Mouse (Mus musculus) kidney, embryonic 15.5 days (tissue): ENCODE results near the gene Afap1l2. TPM values are rescaled to one million over a fixed set of nuclear protein-coding genes. Genes with fewer than 3 reads are reported as not detected.
A peak's percentile ranks its signal among the peaks of the same experiment; 100 is the strongest.

ENCODE experiments used
- ATAC-seq: fragments of 200-750 bp; cut with Nextera tagmentation; replicated peaks from 2 replicates; pipeline ENCODE4 v1.8.0; 2017; ENCODE audit warnings: moderate TSS enrichment; ENCODE audit not compliant: low FRiP score
- H3K27ac ChIP-seq: fragments of 300-500 bp; sonication (generic); 2 replicates; pipeline ENCODE4 v1.5.1; 2015; ENCODE audit warnings: mild to moderate bottlenecking, inconsistent platforms
- H3K27me3 ChIP-seq: fragments of 300-500 bp; sonication (generic); 2 replicates; pipeline ENCODE4 v1.6.1; 2015; ENCODE audit warnings: inconsistent platforms
- H3K36me3 ChIP-seq: fragments of 300-500 bp; sonication (generic); 2 replicates; pipeline ENCODE4 v1.6.1; 2015; ENCODE audit warnings: inconsistent platforms
- H3K4me1 ChIP-seq: fragments of 300-500 bp; sonication (generic); 2 replicates; pipeline ENCODE4 v1.6.1; 2015; ENCODE audit warnings: inconsistent platforms
- H3K4me2 ChIP-seq: fragments of 300-500 bp; sonication (generic); 2 replicates; pipeline ENCODE4 v1.6.1; 2015; ENCODE audit warnings: moderate library complexity, mild to moderate bottlenecking, inconsistent platforms
- H3K4me3 ChIP-seq: fragments of 300-500 bp; sonication (generic); replicated peaks from 2 replicates; pipeline ENCODE4 v1.5.1; 2015; ENCODE audit warnings: mild to moderate bottlenecking, inconsistent platforms
- H3K9ac ChIP-seq: fragments of 300-500 bp; sonication (generic); 2 replicates; pipeline ENCODE4 v1.6.1; 2015; ENCODE audit warnings: mild to moderate bottlenecking, inconsistent platforms
- H3K9me3 ChIP-seq: fragments of 300-500 bp; sonication (generic); replicated peaks from 2 replicates; pipeline ENCODE4 v1.6.1; 2016; ENCODE audit warnings: inconsistent platforms
- WGBS: fragments of 180-500 bp; shearing (Covaris S2); methylation state at CpG from one replicate; pipeline ENCODE4 v1.1.7; 2015; ENCODE audit warnings: mixed read lengths; 5-methylcytosine and 5-hydroxymethylcytosine counted together
- polyA plus RNA-seq: library from polyadenylated mRNA; unstranded; fragments of >200 nt; fragmentation: Nextera tagmentation; extraction: Ambion mirVana; gene quantifications from 2 replicates; pipeline ENCODE4 v1.2.1, GENCODE M21; 2015

Afap1l2 gene
- polyA plus RNA-seq, 1 experiment from 2014 or later, result 18.3 TPM

- H3K9ac ChIP-seq, result no peak overlapping the region
- no peak overlapping the region for H3K27ac ChIP-seq
- no peaks in the 10 kb centered on the region for H3K36me3 ChIP-seq
- 81% methylated on average over 9 of the region's 9 CpGs for WGBS
- no peaks in the 10 kb centered on the region for H3K27me3 ChIP-seq
- no peak for ATAC-seq
- no peak overlapping the region for H3K4me2 ChIP-seq
- H3K4me1 ChIP-seq, result peaks cover 13% of the 10 kb centered on the region
- no peaks in the 10 kb centered on the region for H3K9me3 ChIP-seq
- H3K4me3 ChIP-seq, result no peak overlapping the region
Measured at GRCm38 (mm10) chr19:56930029-56930428, 78.0 kb downstream of the Afap1l2 start.

- Histone ChIP-seq H3K9ac (no peak overlapping the region), H3K9me3 (no peaks in the 10 kb centered on the region), H3K27ac (no peak overlapping the region), H3K4me1 (peaks cover 13% of the 10 kb centered on the region), H3K36me3 (no peaks in the 10 kb centered on the region), H3K4me2 (no peak overlapping the region), H3K4me3 (no peak overlapping the region), H3K27me3 (no peaks in the 10 kb centered on the region)
- ATAC-seq, result no peak
- 65% methylated on average over 3 of the region's 3 CpGs for WGBS
Measured at GRCm38 (mm10) chr19:56929392-56929791, 78.6 kb downstream of the Afap1l2 start.

DNA sequence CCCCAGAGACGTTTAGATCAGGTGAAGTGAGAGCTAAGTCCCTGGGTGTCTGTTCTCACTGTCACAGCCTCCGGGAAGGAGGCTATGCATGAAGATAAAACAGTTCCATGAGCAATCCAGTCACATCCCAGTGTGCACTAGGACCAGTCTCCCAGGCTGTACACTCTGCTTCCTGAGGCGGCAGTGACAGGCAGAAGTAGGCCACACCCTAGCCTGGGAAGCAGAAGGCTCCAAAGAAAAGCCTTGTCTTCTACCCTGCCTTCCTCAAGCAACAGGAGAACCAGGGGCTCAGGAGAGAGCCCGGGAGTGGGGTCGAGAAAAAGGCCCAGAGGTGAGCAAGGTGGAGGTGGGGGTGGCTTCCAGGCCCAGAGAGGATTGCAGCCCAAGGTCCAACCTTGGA, 86.3 kb downstream of the Afap1l2 start:
- Histone ChIP-seq H3K9ac (no peak overlapping the region), H3K9me3 (no peaks in the 10 kb centered on the region), H3K36me3 (no peaks in the 10 kb centered on the region; the same call in 1 of the 2 replicates), H3K27me3 (no peaks in the 10 kb centered on the region), H3K4me3 (no peak overlapping the region), H3K27ac (no peak overlapping the region), H3K4me2 (no peak overlapping the region), H3K4me1 (peaks cover 7% of the 10 kb centered on the region)
- 61% methylated on average over 5 of the region's 5 CpGs for WGBS
- ATAC-seq, result no peak

- Histone ChIP-seq H3K27ac (peak overlapping the region; percentile 66), H3K27me3 (no peaks in the 10 kb centered on the region), H3K4me2 (no peak overlapping the region), H3K36me3 (no peaks in the 10 kb centered on the region; the same call in 1 of the 2 replicates), H3K9ac (no peak overlapping the region), H3K9me3 (no peaks in the 10 kb centered on the region), H3K4me3 (no peak overlapping the region), H3K4me1 (peaks cover 10% of the 10 kb centered on the region)
- ATAC-seq, result 0 out of 2 replicates have a peak, but pooled peaks have one; percentile 14
- 91% methylated on average over 13 of the region's 13 CpGs for WGBS
Measured at GRCm38 (mm10) chr19:56920232-56920631, 87.8 kb downstream of the Afap1l2 start.

- Histone ChIP-seq H3K4me1 (peaks cover 10% of the 10 kb centered on the region), H3K27me3 (no peaks in the 10 kb centered on the region), H3K36me3 (peaks cover 2% of the 10 kb centered on the region; the same call in 1 of the 2 replicates), H3K9me3 (no peaks in the 10 kb centered on the region), H3K4me2 (no peak overlapping the region), H3K27ac (peak overlapping the region; percentile 66), H3K4me3 (no peak overlapping the region), H3K9ac (no peak overlapping the region)
- 9% methylated on average over 7 of the region's 7 CpGs for WGBS
- peak; percentile 70 for ATAC-seq
Measured at GRCm38 (mm10) chr19:56919628-56920027, 88.4 kb downstream of the Afap1l2 start.

DNA sequence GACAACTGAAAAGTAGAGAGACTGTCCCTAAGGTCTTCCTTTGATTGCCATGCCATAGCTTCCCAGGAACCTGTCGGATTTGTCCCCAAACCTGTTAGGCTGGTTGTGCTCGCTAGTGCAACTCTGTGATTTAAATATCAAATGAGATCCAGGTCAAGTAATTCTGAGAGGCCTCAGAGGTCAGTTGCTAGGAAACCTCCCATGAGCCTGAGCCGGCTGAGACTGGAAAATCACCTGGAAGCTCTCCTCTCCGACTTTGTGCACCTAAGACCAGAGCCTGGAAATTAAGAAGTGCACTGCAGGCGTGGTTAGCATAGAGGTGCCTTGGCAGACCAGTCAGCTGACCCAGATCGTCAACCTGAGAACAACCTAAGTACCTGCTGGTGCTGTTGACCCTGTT, 92.9 kb downstream of the Afap1l2 start:
- H3K4me1 ChIP-seq, result peaks cover 13% of the 10 kb centered on the region
- H3K27ac ChIP-seq, result peak overlapping the region; percentile 87
- no peak overlapping the region for H3K4me2 ChIP-seq
- H3K9me3 ChIP-seq, result no peaks in the 10 kb centered on the region
- H3K27me3 ChIP-seq, result no peaks in the 10 kb centered on the region
- H3K36me3 ChIP-seq, result peaks cover 19% of the 10 kb centered on the region
- H3K9ac ChIP-seq, result no peak overlapping the region
- H3K4me3 ChIP-seq, result no peak overlapping the region
- peak; percentile 40; the same call in 1 of the 2 replicates for ATAC-seq
- WGBS, result 57% methylated on average over 6 of the region's 6 CpGs

GRCm38 (mm10) chr19:56914658-56915057, 93.4 kb downstream of the Afap1l2 start:
- peaks cover 19% of the 10 kb centered on the region for H3K36me3 ChIP-seq
- no peak overlapping the region for H3K4me3 ChIP-seq
- H3K9me3 ChIP-seq, result no peaks in the 10 kb centered on the region
- no peaks in the 10 kb centered on the region for H3K27me3 ChIP-seq
- peak overlapping the region; percentile 81 for H3K27ac ChIP-seq
- H3K4me2 ChIP-seq, result no peak overlapping the region
- no peak overlapping the region for H3K9ac ChIP-seq
- H3K4me1 ChIP-seq, result peaks cover 9% of the 10 kb centered on the region; the same call in 1 of the 2 replicates
- WGBS, result 91% methylated on average over 3 of the region's 3 CpGs
- no peak for ATAC-seq

DNA sequence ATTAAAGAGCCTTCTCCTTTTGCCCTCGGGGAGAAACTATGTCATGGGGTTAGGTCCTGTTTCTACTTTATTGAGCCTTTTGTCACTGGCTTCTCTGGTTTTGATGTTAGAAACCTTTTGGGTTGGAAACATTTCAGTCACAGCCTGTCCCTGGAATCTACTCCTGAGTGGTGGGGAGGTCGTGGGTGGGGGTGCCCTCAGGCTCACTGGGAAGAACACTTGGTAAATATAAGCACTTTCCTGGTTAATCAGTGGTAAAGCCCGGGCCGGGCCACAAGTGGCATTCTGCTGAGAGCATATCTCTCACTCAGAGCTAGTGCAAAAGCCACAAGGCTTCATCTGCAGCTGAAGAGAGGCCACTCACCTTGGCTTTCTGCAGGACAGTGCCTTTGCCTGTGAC, 94.3 kb downstream of the Afap1l2 start:
- WGBS, result 64% methylated on average over 4 of the region's 4 CpGs
- H3K36me3 ChIP-seq, result peaks cover 19% of the 10 kb centered on the region
- peaks cover 12% of the 10 kb centered on the region for H3K4me1 ChIP-seq
- no peak overlapping the region for H3K4me2 ChIP-seq
- ATAC-seq, result peak; percentile 7; the same call in 1 of the 2 replicates
- H3K27me3 ChIP-seq, result no peaks in the 10 kb centered on the region
- no peak overlapping the region for H3K9ac ChIP-seq
- H3K27ac ChIP-seq, result peak overlapping the region; percentile 81
- H3K9me3 ChIP-seq, result no peaks in the 10 kb centered on the region
- H3K4me3 ChIP-seq, result no peak overlapping the region

GRCm38 (mm10) chr19:56910561-56910960, 97.5 kb downstream of the Afap1l2 start:
- Histone ChIP-seq H3K4me1 (peaks cover 22% of the 10 kb centered on the region), H3K9ac (no peak overlapping the region), H3K36me3 (peaks cover 19% of the 10 kb centered on the region), H3K27ac (no peak overlapping the region), H3K4me3 (no peak overlapping the region), H3K9me3 (no peaks in the 10 kb centered on the region), H3K4me2 (no peak overlapping the region), H3K27me3 (no peaks in the 10 kb centered on the region)
- no peak for ATAC-seq
- 68% methylated on average over 11 of the region's 11 CpGs for WGBS

GRCm38 (mm10) chr19:56908472-56909270, 99.4 kb downstream of the Afap1l2 start:
- H3K9ac ChIP-seq, result no peak overlapping the region
- no peak overlapping the region for H3K27ac ChIP-seq
- no peaks in the 10 kb centered on the region for H3K9me3 ChIP-seq
- 73% methylated on average over 17 of the region's 17 CpGs for WGBS
- H3K4me2 ChIP-seq, result no peak overlapping the region
- no peaks in the 10 kb centered on the region for H3K27me3 ChIP-seq
- peaks cover 7% of the 10 kb centered on the region; the same call in 1 of the 2 replicates for H3K36me3 ChIP-seq
- H3K4me1 ChIP-seq, result peaks cover 22% of the 10 kb centered on the region
- ATAC-seq, result peak; percentile 55; the same call in 1 of the 2 replicates
- no peak overlapping the region for H3K4me3 ChIP-seq

- 0 out of 2 replicates have a peak, but pooled peaks have one; percentile 7 for ATAC-seq
- Histone ChIP-seq H3K9ac (no peak overlapping the region), H3K27me3 (no peaks in the 10 kb centered on the region), H3K36me3 (no peaks in the 10 kb centered on the region), H3K9me3 (no peaks in the 10 kb centered on the region), H3K4me2 (no peak overlapping the region), H3K4me1 (peaks cover 19% of the 10 kb centered on the region), H3K27ac (0 out of 2 replicates have a peak overlapping the region, but pooled peaks have one; percentile 2), H3K4me3 (no peak overlapping the region)
- 17% methylated on average over 3 of the region's 3 CpGs for WGBS
Measured at GRCm38 (mm10) chr19:56907850-56908249, 100.2 kb downstream of the Afap1l2 start.

DNA sequence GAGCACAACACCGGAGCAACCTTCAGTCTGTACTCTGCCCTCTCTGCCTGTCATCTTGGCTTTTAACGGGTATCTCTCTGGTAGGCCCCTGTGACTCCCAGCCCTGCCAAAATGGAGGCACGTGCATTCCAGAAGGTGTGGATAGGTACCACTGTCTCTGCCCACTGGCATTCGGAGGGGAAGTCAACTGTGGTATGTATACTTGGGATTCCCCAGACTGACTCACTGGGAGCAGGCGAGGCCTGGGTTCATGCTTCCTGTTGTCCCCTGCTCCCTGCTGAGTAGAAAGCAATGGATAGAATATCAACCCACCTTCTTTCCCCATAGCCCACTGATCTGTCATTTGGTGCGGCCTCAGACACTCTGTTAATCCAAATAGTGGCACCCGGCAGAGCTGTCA, 102.6 kb downstream of the Afap1l2 start:
- peaks cover 19% of the 10 kb centered on the region for H3K4me1 ChIP-seq
- H3K4me3 ChIP-seq, result no peak overlapping the region
- 85% methylated on average over 7 of the region's 7 CpGs for WGBS
- H3K9ac ChIP-seq, result no peak overlapping the region
- H3K9me3 ChIP-seq, result no peaks in the 10 kb centered on the region
- no peaks in the 10 kb centered on the region for H3K27me3 ChIP-seq
- no peaks in the 10 kb centered on the region for H3K36me3 ChIP-seq
- no peak overlapping the region for H3K27ac ChIP-seq
- no peak for ATAC-seq
- H3K4me2 ChIP-seq, result no peak overlapping the region
